Mouse (Mus musculus): ENCODE measurements around the gene Fam222a. TPM values are rescaled to one million over a fixed set of nuclear protein-coding genes. Genes with fewer than 3 reads are reported as not detected.
A peak's percentile ranks its signal among the peaks of the same experiment; 100 is the strongest.

The Fam222a gene
- total RNA-seq, 2 experiments from 2014 or later, result 5.1 to 6.6 TPM

DNA sequence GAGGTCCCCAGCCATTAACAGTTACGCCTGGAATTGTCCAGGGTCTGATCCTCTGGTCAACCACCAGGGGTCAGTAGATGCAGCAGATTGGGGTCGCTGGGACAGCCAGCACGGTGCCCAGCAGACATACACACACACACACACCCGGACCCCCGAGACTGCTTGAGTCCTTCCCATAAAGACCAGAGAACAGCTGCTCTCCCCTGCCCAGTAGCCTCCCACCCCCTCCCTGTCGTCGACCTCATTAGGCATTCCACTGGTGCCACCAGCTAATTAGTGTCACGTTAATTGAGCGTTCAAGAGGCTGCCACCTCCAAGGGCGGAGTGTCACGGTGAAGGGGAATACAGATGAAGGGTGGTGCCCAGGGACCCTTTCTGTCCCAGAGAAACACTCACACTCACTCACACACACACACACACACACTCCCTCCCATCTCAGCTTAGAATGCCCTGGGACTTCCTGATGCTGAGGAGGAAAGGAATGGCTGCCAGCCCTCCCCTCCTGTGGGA lies 37.0 kb downstream of the Fam222a start:
- no peak for DNase-seq (ENCODE audit: extremely low spot score in 1 of 2, low spot score in 1 of 2)

DNA sequence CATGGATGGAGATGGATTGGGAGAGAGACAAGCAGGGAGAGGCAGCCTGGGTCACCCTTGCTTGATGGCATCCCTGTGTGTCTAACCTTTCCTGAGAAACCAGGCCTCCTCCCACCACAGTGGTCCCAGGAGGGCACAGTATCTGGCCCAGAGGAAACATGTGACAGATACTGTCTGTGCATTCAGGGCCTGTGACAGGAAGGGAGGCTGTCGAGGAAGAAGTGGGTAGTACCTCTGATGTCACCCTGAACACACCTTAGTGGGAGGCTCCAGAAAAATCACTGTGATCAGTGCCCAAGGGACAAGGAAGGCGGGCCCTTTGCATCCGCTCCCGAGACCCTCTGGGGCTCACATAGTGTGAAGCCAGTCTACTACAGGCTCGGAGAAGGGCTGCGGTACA lies 38.2 kb downstream of the Fam222a start:
- DNase-seq (ENCODE audit: extremely low spot score in 1 of 2, low spot score in 1 of 2), result no peak

DNA sequence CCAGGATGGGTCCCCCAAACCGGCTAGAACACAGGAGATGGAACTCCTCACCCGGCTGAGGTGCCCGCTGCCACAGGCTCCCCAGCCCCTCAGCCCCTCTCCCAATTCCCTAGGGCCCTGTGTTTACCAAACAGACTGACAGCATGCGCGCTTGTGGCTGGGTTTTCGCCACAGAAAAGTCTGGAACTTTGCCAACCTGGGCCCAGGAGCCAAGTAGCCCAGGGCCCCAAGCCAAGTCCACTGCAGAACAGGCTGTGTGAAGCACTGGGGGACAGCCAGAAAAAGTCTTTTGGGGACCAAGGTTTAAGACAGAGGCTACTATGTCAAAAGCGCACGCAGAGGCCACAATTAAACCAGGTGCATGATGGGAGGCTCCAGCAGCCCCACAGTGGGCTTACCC lies 39.8 kb downstream of the Fam222a start:
- peak; percentile 37 to 67 for DNase-seq (ENCODE audit: extremely low spot score in 1 of 2, low spot score in 1 of 2)

DNA sequence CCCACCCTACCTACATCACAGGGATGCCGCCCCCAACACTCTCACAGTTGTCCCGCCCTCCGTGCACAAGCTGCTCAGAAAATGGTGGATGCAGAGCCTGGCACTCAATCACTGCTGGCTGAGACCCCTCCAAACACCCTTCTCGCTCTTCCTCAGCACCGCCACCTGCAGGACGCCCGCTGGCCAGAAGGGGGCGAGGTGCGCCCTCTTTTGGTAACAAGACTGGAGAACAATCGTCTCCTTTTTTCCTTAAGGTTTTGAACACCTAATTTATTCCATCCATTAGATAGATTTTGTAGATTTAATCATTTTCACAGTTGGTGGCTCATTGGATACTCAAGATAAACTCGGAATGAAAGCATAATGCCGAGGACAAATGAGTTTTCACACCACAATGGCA lies 40.7 kb downstream of the Fam222a start:
- DNase-seq (ENCODE audit: extremely low spot score in 1 of 2, low spot score in 1 of 2), result peak; percentile 81 to 94

DNA sequence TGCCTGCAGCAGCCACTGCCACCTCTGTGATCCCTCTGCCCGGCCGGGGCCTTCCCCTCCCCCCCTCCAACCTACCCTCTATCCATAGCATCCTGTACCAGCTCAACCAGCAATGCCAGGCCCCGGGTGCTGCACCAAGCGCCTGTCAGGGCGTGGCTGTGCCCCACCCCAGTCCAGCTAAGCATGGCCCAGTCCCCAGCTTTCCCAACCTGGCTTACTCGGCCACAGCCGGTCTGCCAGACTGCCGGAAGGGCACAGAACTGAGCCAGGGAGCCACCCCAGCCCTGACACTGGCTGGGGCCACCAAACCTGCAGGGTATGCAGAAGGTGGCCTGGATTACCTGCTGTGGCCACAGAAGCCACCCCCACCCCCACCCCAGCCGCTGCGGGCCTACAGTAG lies 43.4 kb downstream of the Fam222a start:
- DNase-seq (ENCODE audit: extremely low spot score in 1 of 2, low spot score in 1 of 2), result no peak

DNA sequence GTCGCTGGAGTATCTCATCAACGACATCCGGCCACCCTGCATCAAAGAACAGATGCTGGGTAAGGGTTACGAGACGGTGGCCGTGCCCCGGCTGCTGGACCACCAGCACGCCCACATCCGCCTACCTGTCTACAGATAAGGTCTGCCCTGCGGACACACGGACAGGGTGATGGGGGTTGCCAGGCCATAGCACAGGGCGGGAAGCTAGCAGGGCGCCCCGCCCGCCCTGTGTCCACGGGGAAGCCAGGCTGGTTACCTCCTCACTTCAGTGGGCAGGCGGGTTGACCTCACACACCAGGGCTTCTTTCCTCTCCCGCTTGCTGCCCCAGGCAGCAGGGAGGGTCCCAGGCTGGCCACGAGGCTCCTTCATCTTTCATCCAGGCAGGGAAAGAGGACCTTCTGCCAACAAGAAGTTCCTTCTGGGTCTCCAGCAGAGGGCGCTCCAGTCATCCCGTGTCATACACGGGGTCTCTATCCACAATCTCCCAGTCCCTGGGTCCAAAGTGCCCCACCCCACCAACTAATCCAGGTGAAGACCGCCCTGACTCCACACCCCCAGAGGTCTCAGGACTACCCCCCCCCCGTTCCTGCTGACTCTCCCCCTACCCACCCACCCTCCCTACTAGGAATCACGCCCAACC lies 44.3 kb downstream of the Fam222a start:
- DNase-seq (ENCODE audit: extremely low spot score in 1 of 2, low spot score in 1 of 2), result peak in 1 of 2 experiments; percentile 42

DNA sequence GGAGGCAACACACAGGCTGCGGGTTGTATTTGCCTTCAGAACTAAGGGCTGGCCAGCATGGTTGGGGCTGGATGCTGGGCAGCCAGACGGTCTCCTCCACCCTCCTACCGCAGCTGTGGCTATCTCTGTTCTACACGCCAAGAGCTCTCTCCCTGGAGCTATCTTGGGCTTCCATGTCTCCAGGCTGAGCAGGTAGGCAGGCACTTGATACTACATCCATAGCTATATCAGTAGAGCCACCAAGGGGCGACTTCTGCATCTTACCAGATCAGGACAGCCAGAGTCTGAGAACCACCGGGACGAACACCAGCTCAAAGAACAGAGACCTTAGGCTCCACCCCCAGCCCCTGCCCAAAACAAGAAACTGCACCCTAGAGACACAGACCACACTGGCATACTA lies 47.0 kb downstream of the Fam222a start:
- DNase-seq (ENCODE audit: extremely low spot score in 1 of 2, low spot score in 1 of 2), result no peak

DNA sequence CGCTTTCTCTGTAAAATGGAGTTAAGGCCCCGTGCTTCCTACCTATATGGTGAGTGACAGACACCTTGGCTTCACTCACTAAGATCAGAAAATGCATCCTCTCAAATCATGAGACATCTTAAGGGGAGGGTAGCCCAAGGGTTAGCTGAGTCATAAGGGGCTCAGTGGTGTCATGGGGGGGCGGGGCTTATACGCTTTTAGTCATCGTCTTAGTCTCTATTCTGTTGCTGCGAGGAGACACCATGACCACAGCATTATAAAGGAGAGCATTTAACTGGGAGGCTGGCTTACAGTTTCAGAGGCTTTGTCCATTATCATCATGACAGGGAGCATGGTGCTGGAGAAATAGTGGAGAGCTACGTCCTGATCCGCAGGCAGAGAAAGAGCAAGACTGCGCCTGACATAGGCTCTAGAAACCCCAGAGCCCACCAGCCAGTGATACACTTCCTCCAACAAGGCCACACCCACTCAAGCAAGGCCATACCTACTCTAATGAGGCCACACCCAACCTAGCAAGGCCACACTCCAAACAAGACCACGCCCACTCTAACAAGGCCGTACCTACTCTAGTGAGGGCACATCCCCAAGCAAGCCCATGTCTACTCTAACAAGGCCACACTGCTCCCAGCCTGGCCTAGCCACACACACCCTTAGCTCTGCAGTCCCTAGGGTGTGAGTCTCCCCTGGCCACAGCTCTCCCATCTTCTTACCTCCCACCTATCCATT lies 48.7 kb downstream of the Fam222a start:
- DNase-seq (ENCODE audit: extremely low spot score in 1 of 2, low spot score in 1 of 2), result no peak

DNA sequence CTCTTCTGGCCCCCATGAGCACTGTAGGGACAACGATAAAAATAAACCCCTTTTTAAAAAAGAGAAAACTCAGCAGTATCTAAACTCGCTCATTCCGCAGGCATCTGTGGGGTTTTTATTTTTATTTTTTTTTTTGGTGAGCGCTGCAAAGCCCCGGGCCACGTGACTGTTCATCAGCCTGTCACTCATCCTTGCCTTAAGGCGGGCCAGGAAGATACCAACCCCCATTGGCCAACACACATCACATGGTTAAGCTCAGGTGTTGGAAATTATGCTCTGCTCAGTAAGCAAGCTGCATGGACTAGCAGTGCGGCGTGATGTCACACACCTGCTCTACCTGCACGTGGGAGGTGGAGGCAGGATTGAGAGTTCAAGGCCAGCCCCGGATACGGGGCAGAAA lies 50.0 kb downstream of the Fam222a start:
- no peak for DNase-seq (ENCODE audit: extremely low spot score in 1 of 2, low spot score in 1 of 2)

DNA sequence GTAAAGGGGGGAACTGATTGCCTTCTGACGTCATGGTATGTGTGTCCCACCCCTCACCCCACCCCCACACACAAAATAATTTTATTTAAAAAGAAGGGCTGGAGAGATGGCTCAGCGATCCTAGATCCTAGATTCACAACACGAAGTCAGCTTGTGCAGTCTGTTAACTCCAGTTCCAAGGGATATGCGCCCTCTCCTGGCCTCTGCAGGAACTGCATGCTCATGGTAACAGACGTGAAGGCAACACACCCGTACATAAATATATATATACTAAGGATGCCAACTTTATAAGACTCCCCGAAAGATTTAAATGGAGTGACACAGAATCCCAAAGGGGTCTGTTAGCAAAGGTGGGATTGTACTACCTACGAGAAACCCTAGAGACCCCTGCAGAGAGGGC lies 51.0 kb downstream of the Fam222a start:
- peak; percentile 34 to 86 for DNase-seq (ENCODE audit: extremely low spot score in 1 of 2, low spot score in 1 of 2)

DNA sequence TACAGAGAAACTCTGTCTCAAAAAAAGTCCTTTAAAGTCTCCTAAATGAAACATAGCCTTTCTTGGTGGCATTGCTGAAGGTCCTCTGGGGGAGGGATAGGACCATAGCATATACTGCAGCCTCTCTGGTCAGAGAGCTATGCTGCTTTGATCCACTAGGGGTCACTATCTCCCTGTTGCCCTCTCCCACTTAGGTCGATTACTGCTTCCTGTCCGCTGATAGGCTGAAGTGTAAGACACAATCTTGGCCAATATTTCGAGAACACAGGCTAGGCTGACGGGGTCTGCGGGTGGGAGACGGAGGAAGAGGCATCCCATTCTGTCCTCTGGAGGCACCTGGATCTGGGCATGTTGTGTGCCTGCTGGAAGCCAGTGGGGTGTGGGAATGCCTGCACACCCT lies 52.5 kb downstream of the Fam222a start:
- no peak for DNase-seq (ENCODE audit: extremely low spot score in 1 of 2, low spot score in 1 of 2)

DNA sequence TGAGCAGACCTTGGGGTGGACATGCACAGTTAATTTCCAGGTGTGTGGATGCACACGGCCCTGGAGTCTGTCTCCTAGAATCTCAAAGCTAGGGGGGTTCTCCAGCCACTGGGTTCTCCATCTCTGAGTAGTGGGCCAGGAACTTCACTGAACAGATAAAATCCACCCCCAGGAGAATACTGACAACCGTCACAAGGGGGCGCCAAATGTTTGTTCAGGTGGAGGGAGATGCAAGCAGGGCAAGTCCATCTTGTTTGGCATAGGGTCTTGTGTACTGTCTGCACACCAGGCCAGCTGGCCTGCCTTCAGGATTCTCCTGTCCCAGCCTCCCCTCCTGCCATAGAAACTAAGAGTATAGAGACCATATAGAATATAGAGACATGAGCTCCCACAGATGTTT lies 57.8 kb downstream of the Fam222a start:
- DNase-seq (ENCODE audit: extremely low spot score in 1 of 2, low spot score in 1 of 2), result peak; percentile 57 to 84

DNA sequence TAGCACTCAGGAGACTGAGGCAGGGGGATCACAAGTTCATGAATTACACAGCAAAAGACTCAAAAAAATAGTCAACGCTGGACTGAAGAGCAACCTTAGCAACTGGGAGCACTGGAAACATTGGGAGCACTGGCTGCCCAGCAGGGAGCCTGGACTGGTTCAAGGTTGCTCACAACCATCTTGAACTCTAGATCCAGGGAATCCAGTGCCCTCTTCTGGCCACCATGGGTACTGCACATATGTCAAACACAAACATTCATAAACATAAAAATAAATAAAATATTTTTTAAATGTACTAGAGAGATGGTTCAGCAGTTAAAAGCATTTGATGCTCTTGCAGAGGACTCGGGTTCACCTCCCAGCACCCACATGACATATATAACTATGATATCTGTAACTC lies 63.5 kb downstream of the Fam222a start:
- peak in 1 of 2 experiments; percentile 22 for DNase-seq (ENCODE audit: extremely low spot score in 1 of 2, low spot score in 1 of 2)

DNA sequence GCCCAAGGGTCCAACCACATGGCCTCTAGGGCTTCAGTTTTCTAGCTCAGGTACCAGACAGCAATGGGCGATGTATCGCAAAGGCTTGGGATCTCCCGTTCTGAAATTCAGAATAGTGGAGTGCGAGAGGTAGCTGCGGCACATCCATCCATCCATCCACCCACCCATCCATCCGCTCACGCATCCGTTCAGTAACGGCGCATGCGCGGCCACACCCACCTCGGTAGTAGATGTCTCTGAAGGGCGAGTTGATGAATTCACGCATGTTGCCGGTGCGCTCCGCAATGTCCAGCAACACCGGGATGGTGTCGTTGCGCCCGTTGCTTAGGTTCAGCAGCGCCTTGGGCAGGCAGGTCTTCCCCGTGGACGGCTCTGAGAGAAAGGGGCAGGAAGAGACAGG lies 68.3 kb downstream of the Fam222a start:
- no peak for DNase-seq (ENCODE audit: extremely low spot score in 1 of 2, low spot score in 1 of 2)

DNA sequence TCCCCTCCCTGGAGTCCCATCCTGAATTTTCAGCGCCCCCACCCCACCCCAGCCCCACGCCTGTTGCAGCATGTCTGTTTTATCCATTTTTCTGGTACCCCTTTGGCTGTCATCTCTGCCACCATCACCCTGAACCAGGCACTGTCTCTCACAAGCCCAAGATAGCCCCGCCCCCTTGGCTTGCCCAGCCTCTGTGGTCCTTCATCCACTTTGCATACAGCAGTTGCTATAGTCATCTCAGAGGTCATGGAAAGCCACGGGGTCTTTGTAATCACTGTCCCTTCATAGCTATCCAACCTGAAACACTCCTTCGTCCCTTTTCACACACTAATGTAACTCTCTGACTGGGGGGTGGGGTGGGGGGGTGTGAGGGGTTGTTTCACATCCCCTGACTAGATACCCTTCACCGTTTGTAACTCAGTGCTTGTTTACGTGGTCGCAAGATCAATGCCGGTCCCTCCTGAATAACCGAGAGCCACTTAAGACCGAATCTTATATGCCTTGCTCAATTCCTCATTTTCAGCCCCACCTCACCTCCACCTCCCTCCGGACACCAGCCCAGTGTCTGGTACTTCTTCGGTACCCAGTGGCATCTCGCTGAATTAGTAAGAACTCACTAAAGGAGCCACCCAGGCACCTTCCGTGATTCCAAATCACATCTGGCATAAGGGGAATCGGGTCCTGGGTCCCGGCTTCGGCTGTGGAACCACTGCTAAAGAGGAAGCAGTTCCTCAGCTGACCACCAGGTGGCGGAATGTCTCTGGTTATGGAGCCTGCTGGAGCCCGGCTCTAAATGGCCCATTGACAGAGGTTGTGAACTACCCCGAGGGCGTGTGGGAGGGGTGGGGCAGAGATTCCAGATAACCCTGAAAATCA lies 71.2 kb downstream of the Fam222a start:
- peak; percentile 69 to 94 for DNase-seq (ENCODE audit: extremely low spot score in 1 of 2, low spot score in 1 of 2)

DNA sequence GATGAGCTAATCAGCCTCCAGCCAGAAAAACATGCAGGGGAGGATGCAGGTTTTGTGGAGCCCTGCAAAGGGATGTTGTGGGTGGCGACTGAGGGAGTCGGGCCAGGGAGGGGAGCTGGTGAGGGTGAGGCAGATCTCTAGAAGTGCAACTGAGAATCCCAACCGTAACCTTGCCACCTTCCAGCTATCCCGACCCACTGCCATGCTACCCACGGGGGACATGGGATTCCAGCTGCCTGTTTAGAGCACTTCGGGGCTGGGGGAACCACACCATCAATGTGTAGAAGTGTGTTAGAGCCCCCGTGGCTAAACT lies 71.8 kb downstream of the Fam222a start:
- DNase-seq (ENCODE audit: extremely low spot score in 1 of 2, low spot score in 1 of 2), result no peak

DNA sequence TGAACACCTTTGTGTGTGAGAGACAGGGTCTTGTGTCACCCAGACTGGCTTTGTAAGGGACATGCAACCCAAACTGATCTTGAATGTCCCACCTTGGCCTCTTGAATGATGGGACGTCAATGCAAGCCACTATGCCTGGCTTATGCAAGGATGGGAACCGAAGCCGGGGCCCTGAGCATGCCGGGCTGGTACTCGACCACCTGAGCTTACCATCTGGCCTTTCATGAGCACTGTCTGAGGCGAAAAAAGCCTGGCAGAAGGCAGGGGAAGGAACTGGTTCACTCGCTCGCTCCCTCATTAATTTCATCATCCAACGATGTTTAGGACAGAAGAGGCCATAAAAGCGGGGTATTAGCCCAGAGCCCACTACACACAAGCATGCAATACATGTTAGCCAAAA lies 73.0 kb downstream of the Fam222a start:
- DNase-seq (ENCODE audit: extremely low spot score in 1 of 2, low spot score in 1 of 2), result no peak

DNA sequence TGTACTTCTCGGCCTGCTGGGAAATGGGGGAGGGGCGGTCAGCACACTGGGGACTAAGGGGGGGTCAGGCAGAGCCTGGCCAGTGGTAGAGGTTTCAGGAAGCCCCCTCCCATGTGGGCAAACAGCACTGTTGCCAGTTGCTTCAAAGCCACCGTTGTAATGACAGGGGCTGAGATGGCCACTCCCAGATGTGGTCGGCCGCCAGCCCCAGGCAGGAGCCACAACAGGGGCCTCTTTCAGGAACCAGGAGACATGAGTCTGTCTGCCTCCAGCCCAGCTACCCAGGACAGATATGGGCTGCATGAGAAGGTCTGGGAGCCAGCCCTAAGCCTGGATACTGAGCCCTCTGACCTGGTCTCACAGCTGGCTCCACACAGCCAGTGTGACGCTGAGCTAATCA lies 77.1 kb downstream of the Fam222a start:
- no peak for DNase-seq (ENCODE audit: extremely low spot score in 1 of 2, low spot score in 1 of 2)

DNA sequence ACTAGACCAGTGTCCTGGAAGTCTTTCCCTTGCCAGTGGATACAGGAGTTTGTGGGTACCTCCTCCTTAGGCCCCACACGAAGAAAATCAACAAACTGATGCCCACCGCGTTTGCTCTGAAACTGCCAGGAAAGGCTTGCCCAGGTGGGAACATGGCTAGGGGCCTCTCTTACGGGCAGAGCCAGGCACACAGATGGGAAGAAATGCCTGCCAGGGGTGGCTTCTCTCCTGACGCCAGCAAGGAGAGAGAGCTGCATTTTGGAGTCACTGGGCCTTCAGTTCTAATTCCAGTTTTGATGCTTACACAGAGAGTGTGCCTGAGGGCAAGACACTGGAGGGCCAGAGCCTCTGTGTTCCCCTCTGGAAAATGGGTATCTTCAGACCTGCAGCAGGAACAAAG lies 78.1 kb downstream of the Fam222a start:
- no peak for DNase-seq (ENCODE audit: extremely low spot score in 1 of 2, low spot score in 1 of 2)

DNA sequence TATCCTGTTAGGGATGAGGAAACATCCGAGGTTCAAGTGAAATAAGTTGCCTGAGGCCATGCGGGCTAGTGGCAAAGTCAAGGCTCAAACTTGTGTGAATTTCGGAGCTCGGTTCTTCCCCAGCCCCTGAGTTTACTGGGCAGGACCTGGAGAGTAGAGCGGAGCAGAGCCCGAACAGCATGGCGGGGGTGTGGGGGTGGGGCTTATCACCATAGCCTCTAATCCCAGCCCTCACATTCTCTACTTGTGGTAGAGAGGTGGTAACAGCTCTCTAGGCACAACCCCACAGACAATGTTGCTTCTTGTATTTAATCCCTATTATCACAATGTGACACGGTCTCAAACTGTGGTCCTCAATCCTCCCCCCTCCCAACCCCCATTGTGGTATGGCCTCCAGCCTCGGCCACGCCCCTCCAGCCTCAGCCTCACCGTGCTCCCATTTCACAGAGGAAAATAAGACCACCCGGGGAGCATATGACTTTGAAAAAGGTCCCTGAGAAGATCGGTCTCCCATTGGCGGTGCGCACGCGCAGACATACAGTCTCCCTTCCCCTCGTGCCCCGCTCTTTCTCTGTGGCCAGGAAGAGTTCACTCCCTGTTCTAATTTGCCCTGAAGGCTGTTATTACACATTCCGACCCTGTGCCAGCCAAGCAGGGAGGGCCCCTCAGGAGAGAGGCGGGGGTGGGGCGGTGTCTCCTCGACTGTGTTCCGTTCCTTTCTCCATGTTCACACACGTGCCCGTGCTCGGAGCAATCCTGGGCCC lies 79.6 kb downstream of the Fam222a start:
- DNase-seq (ENCODE audit: extremely low spot score in 1 of 2, low spot score in 1 of 2), result peak in 1 of 2 experiments; percentile 32

Data from layer of hippocampus, postnatal 25 days (tissue).